Mouse (Mus musculus): ENCODE results near the gene Gm28230.

GRCm38 (mm10) chr2:74678891-74679595 lies 47.5 kb upstream of the Gm28230 start, which contains the start of gene Hoxd11:
- TF ChIP-seq POLR2A (IDR thresholded peaks at IDR 0.05; ENCODE audit: insufficient read depth, low read depth, low read length) (no peak), CTCF (IDR thresholded peaks at IDR 0.05; ENCODE audit: insufficient read depth, low read depth, low read length) (no peak)
